ENCODE assay signal across 17 mouse cellular contexts in the genomic region with DNA sequence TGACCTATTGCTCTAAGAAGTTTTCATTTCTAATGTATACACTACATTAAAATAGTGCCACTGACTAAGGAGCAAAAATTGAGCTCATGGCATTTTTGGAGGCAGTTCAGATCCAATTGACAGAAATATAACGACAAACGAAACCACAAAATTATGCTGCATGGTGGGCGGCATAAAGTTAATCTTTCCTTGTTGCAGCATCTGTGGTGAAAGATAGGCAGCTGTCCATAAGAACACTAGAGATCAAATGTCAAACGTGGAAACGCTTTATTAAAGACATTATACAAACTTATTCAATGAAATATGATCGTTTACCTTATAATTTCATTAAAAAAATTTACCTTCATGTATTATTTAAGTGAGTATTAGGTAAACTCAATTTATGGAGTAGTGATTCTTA.
"Had no signal": no experiment of that assay in that cellular context is flagged by ENCODE, and none has a peak within 500 bp of the region (broad histone marks: within the 10 kb centered on the region; RNA-seq: fewer than 3 reads in every experiment).

No protein-coding gene starts in this region.

- H3K9me3 ChIP-seq: neural tube, embryonic 12.5 days; neural tube, embryonic 13.5 days; neural tube, embryonic 15.5 days; stomach, embryonic 15.5 days had no signal

- H3K27me3 ChIP-seq: neural tube, embryonic 12.5 days; neural tube, embryonic 13.5 days; neural tube, embryonic 15.5 days; stomach, embryonic 15.5 days had no signal

- H3K4me1 ChIP-seq: neural tube, embryonic 12.5 days; neural tube, embryonic 13.5 days; neural tube, embryonic 15.5 days; stomach, embryonic 15.5 days had no signal

- H3K36me3 ChIP-seq: neural tube, embryonic 12.5 days; neural tube, embryonic 13.5 days; neural tube, embryonic 15.5 days; stomach, embryonic 15.5 days had no signal

- H3K4me3 ChIP-seq: neural tube, embryonic 12.5 days; neural tube, embryonic 13.5 days; neural tube, embryonic 15.5 days; stomach, embryonic 15.5 days had no signal

- H3K9ac ChIP-seq: neural tube, embryonic 12.5 days; neural tube, embryonic 13.5 days; neural tube, embryonic 15.5 days; stomach, embryonic 15.5 days had no signal

- DNase-seq: retina, postnatal 1 day; right cerebral cortex, adult 18-20 months; right cerebral cortex, postnatal 14 days; right cerebral cortex, postnatal 25 days; right cerebral cortex, postnatal 4 days; spleen, adult 18-20 months; thymus, adult 18-20 months; thymus, adult 2 months; thymus, postnatal 14 days; thymus, postnatal 25 days; thymus, postnatal 36 days; thymus, postnatal 4 days had no signal

- H3K27ac ChIP-seq: neural tube, embryonic 12.5 days; neural tube, embryonic 13.5 days; neural tube, embryonic 15.5 days; stomach, embryonic 15.5 days; stomach, postnatal 0 days had no signal
